Mouse (Mus musculus) megakaryocyte, embryonic 14.5 days (primary cell): ENCODE results near the gene Alg9.

Experiments
- FLI1 ChIP-seq: IDR thresholded peaks from 2 replicates; pipeline ENCODE4 v1.6.1; 2012; ENCODE audit warnings: low read length, inconsistent platforms, mixed read lengths
- GATA1 ChIP-seq: IDR thresholded peaks from 3 replicates; pipeline ENCODE4 v1.6.1; 2012; ENCODE audit warnings: mixed read lengths, low read length, inconsistent platforms, borderline replicate concordance

GRCm38 (mm10) chr9:50823779-50824453 is 49.1 kb downstream of the Alg9 start:
- no peak for TF ChIP-seq GATA1
- TF ChIP-seq FLI1 = no peak
